Mouse (Mus musculus) gastrocnemius, adult 8-10 months (tissue): Measurements from ENCODE around the gene Acvr1b. TPM values are rescaled to one million over a fixed set of nuclear protein-coding genes. Genes with fewer than 3 reads are reported as not detected.

Experiments used
- DNase-seq, 2 experiments: peaks; one replicate each; pipeline ENCODE4 v3.0.0; 2022; ENCODE audit warnings: low spot score in 2 of 2
- total RNA-seq, 4 experiments: library from RNA; stranded (reverse); gene quantifications; 2 replicates each; pipeline ENCODE4 v1.2.4; 2022

Gene Acvr1b
- total RNA-seq, 4 experiments from 2014 or later: 33.0 to 44.0 (median 39.4) TPM

- no peak for DNase-seq
Measured at GRCm38 (mm10) chr15:101146100-101146965, 27.5 kb upstream of the Acvr1b start.

- no peak for DNase-seq
Measured at GRCm38 (mm10) chr15:101147115-101147909, 26.6 kb upstream of the Acvr1b start.

GRCm38 (mm10) chr15:101147910-101148273 is 26.0 kb upstream of the Acvr1b start:
- no peak for DNase-seq

- DNase-seq: no peak
Measured at GRCm38 (mm10) chr15:101148604-101149003, 25.3 kb upstream of the Acvr1b start.

- no peak for DNase-seq
Measured at GRCm38 (mm10) chr15:101151409-101152261, 22.2 kb upstream of the Acvr1b start.

- no peak for DNase-seq
Measured at GRCm38 (mm10) chr15:101154700-101155616, 18.9 kb upstream of the Acvr1b start.

GRCm38 (mm10) chr15:101160128-101160527 is 13.7 kb upstream of the Acvr1b start:
- no peak for DNase-seq

GRCm38 (mm10) chr15:101160591-101160990 is 13.3 kb upstream of the Acvr1b start:
- no peak for DNase-seq

- DNase-seq: no peak
Measured at GRCm38 (mm10) chr15:101161534-101161933, 12.3 kb upstream of the Acvr1b start.

- no peak for DNase-seq
Measured at GRCm38 (mm10) chr15:101163056-101163458, 10.8 kb upstream of the Acvr1b start.

- DNase-seq: no peak
Measured at GRCm38 (mm10) chr15:101163854-101164253, 10.0 kb upstream of the Acvr1b start.

- no peak for DNase-seq
Measured at GRCm38 (mm10) chr15:101164291-101164690, 9.6 kb upstream of the Acvr1b start.

- DNase-seq: no peak
Measured at GRCm38 (mm10) chr15:101165658-101166437, 8.0 kb upstream of the Acvr1b start.

GRCm38 (mm10) chr15:101167553-101167952 is 6.3 kb upstream of the Acvr1b start:
- DNase-seq: no peak

GRCm38 (mm10) chr15:101169910-101170309 is 4.0 kb upstream of the Acvr1b start:
- no peak for DNase-seq

GRCm38 (mm10) chr15:101170413-101170980 is 3.4 kb upstream of the Acvr1b start:
- no peak for DNase-seq

GRCm38 (mm10) chr15:101171272-101171671 is 2.6 kb upstream of the Acvr1b start:
- no peak for DNase-seq

GRCm38 (mm10) chr15:101172016-101172415 is 1.9 kb upstream of the Acvr1b start:
- DNase-seq: no peak
